Mouse (Mus musculus) limb, embryonic 13.5 days (tissue): Measurements from ENCODE around the gene Fam131b. TPM values are rescaled to one million over a fixed set of nuclear protein-coding genes. Genes with fewer than 3 reads are reported as not detected.

Source experiments
- ATAC-seq: fragments of 200-750 bp; cut with Nextera tagmentation; 2 replicates; pipeline ENCODE4 v1.8.0; 2017; ENCODE audit warnings: low read depth, moderate number of reproducible peaks, moderate TSS enrichment; ENCODE audit not compliant: low FRiP score
- H3K27ac ChIP-seq: fragments of 300-500 bp; sonication (generic); 2 replicates; pipeline ENCODE4 v1.5.1; 2015; ENCODE audit warnings: inconsistent platforms, mild to moderate bottlenecking, moderate library complexity
- H3K27me3 ChIP-seq: fragments of 300-500 bp; sonication (generic); 2 replicates; pipeline ENCODE4 v1.6.1; 2015; ENCODE audit warnings: mild to moderate bottlenecking, inconsistent platforms
- H3K36me3 ChIP-seq: fragments of 300-500 bp; sonication (generic); 2 replicates; pipeline ENCODE4 v1.6.1; 2015; ENCODE audit warnings: inconsistent platforms, mild to moderate bottlenecking, moderate library complexity
- H3K4me1 ChIP-seq: fragments of 300-500 bp; sonication (generic); 2 replicates; pipeline ENCODE4 v1.6.1; 2015; ENCODE audit warnings: inconsistent platforms
- H3K4me2 ChIP-seq: fragments of 300-500 bp; sonication (generic); replicated peaks from 2 replicates; pipeline ENCODE4 v1.6.1; 2015; ENCODE audit warnings: inconsistent platforms, mild to moderate bottlenecking, moderate library complexity
- H3K4me3 ChIP-seq: fragments of 300-500 bp; sonication (generic); 2 replicates; pipeline ENCODE4 v1.5.1; 2015; ENCODE audit warnings: moderate library complexity, mild to moderate bottlenecking, inconsistent platforms
- H3K9ac ChIP-seq: fragments of 300-500 bp; sonication (generic); 2 replicates; pipeline ENCODE4 v1.6.1; 2015; ENCODE audit warnings: mild to moderate bottlenecking, inconsistent platforms
- H3K9me3 ChIP-seq: fragments of 300-500 bp; sonication (generic); 2 replicates; pipeline ENCODE4 v1.6.1; 2016; ENCODE audit warnings: inconsistent platforms
- WGBS: fragments of 180-500 bp; shearing (Covaris S2); methylation state at CpG from one replicate; pipeline ENCODE4 v1.1.7; 2015; 5-methylcytosine and 5-hydroxymethylcytosine counted together
- polyA plus RNA-seq: library from polyadenylated mRNA; unstranded; fragments of >200 nt; fragmentation: Nextera tagmentation; extraction: Ambion mirVana; gene quantifications from 2 replicates; pipeline ENCODE4 v1.2.1, GENCODE M21; 2015

The Fam131b gene
- polyA plus RNA-seq, 1 experiment from 2014 or later: 0.56 TPM

DNA sequence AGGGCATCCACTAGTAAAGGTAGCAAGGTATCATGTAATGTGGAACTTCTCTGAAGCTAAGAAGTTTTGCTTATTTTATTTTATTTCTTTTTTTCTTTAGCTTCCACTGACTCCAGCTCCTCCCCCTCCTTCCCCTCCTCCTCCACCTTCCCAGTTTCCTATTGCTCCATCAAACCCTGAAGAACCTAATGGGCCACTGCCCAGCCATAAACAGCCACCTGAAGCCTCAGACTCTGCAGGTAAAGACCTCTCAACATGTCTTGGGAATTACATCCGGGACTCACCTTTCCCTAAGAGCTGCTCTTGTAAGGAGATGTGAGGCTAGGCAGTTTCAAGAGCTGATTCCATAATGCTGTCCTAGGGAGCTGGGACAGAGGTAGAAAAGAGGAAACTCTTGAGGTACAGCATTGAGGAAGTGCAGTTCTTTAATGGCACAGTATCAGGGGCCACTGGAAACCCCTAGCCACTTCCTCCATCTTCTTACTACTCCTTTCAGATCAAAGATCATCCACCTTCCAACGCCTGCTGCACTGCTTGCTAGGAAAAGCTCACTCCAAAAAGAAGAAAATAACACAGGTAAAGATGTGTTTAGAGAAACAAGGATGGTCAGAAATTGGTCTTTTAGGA lies 13.9 kb downstream of the Fam131b start:
- Histone ChIP-seq H3K27me3 (no peaks in the 10 kb centered on the region), H3K27ac (no peak overlapping the region), H3K9ac (no peak overlapping the region), H3K36me3 (peaks cover 13% of the 10 kb centered on the region), H3K4me2 (no peak overlapping the region), H3K4me1 (no peaks in the 10 kb centered on the region), H3K9me3 (no peaks in the 10 kb centered on the region), H3K4me3 (no peak overlapping the region)
- WGBS: 85% methylated on average over 2 of the region's 2 CpGs
- no peak for ATAC-seq

GRCm38 (mm10) chr6:42309816-42310378 lies 14.5 kb downstream of the Fam131b start:
- no peak overlapping the region for H3K9ac ChIP-seq
- 45% methylated on average over 8 of the region's 8 CpGs for WGBS
- H3K4me3 ChIP-seq: no peak overlapping the region
- H3K4me1 ChIP-seq: no peaks in the 10 kb centered on the region
- no peak overlapping the region for H3K27ac ChIP-seq
- no peaks in the 10 kb centered on the region for H3K9me3 ChIP-seq
- no peaks in the 10 kb centered on the region for H3K27me3 ChIP-seq
- H3K4me2 ChIP-seq: no peak overlapping the region
- H3K36me3 ChIP-seq: peaks cover 13% of the 10 kb centered on the region
- no peak for ATAC-seq

DNA sequence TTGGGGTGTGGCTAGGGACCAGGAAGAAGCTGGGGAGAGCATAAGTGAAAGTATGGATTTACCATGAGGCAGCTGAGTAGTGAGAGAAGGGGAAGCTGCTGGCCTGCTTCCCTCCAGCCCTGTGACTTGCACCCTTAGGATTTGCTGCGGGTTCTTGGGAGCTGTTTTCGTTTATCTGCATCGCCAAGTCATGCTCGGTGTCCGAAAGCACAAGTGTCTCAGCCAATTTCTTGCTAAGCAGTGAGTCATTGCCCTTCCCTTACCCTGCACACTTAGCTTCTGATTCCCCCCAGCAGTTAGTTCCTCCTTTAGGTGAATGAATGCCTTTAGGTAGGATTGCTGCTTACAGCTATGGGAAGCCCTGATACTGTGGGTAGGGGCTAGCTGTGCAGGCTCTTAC lies 25.1 kb downstream of the Fam131b start:
- H3K27ac ChIP-seq: no peak overlapping the region

GRCm38 (mm10) chr6:42295549-42296094 lies 28.8 kb downstream of the Fam131b start:
- H3K36me3 ChIP-seq: 0 out of 2 replicates have a peak, but pooled peaks cover 2% of the 10 kb centered on the region
- no peak overlapping the region for H3K9ac ChIP-seq
- no peak overlapping the region for H3K4me2 ChIP-seq
- no peaks in the 10 kb centered on the region for H3K4me1 ChIP-seq
- no peak for ATAC-seq
- H3K27ac ChIP-seq: no peak overlapping the region
- H3K27me3 ChIP-seq: no peaks in the 10 kb centered on the region
- 60% methylated on average over 3 of the region's 3 CpGs for WGBS
- H3K9me3 ChIP-seq: no peaks in the 10 kb centered on the region
- no peak overlapping the region for H3K4me3 ChIP-seq

More for the DNA sequence above, 25.1 kb downstream of the Fam131b start:
- Histone ChIP-seq H3K36me3 (no peaks in the 10 kb centered on the region), H3K4me1 (no peaks in the 10 kb centered on the region), H3K4me2 (no peak overlapping the region), H3K4me3 (no peak overlapping the region), H3K9me3 (no peaks in the 10 kb centered on the region), H3K27me3 (no peaks in the 10 kb centered on the region), H3K9ac (no peak overlapping the region)
- 97% methylated on average over 5 of the region's 5 CpGs for WGBS
- ATAC-seq: no peak

GRCm38 (mm10) chr6:42293327-42293726 lies 31.1 kb downstream of the Fam131b start:
- no peaks in the 10 kb centered on the region for H3K9me3 ChIP-seq
- no peak overlapping the region for H3K9ac ChIP-seq
- 88% methylated on average over 6 of the region's 6 CpGs for WGBS
- ATAC-seq: no peak
- H3K27me3 ChIP-seq: no peaks in the 10 kb centered on the region
- H3K36me3 ChIP-seq: 0 out of 2 replicates have a peak, but pooled peaks cover 2% of the 10 kb centered on the region
- no peak overlapping the region for H3K4me3 ChIP-seq
- no peak overlapping the region for H3K4me2 ChIP-seq
- H3K4me1 ChIP-seq: no peaks in the 10 kb centered on the region
- no peak overlapping the region for H3K27ac ChIP-seq

- Histone ChIP-seq H3K9me3 (no peaks in the 10 kb centered on the region), H3K4me1 (peaks cover 3% of the 10 kb centered on the region; the same call in 1 of the 2 replicates), H3K27ac (no peak overlapping the region), H3K27me3 (no peaks in the 10 kb centered on the region), H3K36me3 (peaks cover 16% of the 10 kb centered on the region), H3K9ac (no peak overlapping the region), H3K4me2 (no peak overlapping the region), H3K4me3 (no peak overlapping the region)
- ATAC-seq: no peak
Observed at GRCm38 (mm10) chr6:42287562-42287961, 36.9 kb downstream of the Fam131b start.

GRCm38 (mm10) chr6:42286448-42286847 lies 38.0 kb downstream of the Fam131b start, which contains the start of gene Clcn1:
TSS of gene Clcn1 (plus strand) at chr6:42286685.
- 67% methylated on average over 4 of the region's 5 CpGs for WGBS
- no peak; the same call in 1 of the 2 replicates for ATAC-seq
- Histone ChIP-seq H3K27ac (no peak within 1 kb of the TSS; the same call in 1 of the 2 replicates), H3K9me3 (no peaks in the 10 kb centered on the region), H3K9ac (no peak within 1 kb of the TSS), H3K4me2 (no peak within 1 kb of the TSS), H3K4me1 (peaks cover 3% of the 10 kb centered on the region; the same call in 1 of the 2 replicates), H3K4me3 (no peak within 1 kb of the TSS), H3K27me3 (no peaks in the 10 kb centered on the region), H3K36me3 (peaks cover 25% of the 10 kb centered on the region)

- H3K36me3 ChIP-seq: peaks cover 57% of the 10 kb centered on the region
- peaks cover 3% of the 10 kb centered on the region; the same call in 1 of the 2 replicates for H3K4me1 ChIP-seq
- no peak overlapping the region for H3K4me3 ChIP-seq
- no peak overlapping the region for H3K27ac ChIP-seq
- WGBS: 72% methylated on average over 5 of the region's 5 CpGs
- H3K9me3 ChIP-seq: no peaks in the 10 kb centered on the region
- no peak overlapping the region for H3K9ac ChIP-seq
- no peak overlapping the region for H3K4me2 ChIP-seq
- H3K27me3 ChIP-seq: no peaks in the 10 kb centered on the region
- no peak for ATAC-seq
Observed at GRCm38 (mm10) chr6:42282865-42283528, 41.4 kb downstream of the Fam131b start.

DNA sequence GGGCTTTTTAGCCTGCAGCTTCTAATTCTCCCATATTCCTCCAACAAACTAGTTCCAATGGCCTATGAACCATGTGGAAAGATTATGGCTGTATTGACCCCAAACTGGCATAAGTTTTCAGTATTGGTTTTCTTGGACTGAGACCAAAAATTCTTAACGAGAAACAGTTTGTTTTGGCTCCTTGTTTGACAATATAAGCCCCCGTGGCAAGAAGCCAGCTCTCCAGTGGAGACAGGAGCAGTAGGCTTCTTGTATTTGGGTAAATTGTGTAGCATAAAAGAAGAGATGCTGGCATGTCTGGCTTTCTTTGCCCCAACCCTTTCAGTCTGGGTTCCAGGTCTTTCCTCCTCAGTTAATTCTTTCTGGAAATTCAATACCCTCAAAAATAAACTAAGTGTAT lies 48.3 kb downstream of the Fam131b start:
- H3K4me1 ChIP-seq: no peaks in the 10 kb centered on the region
- no peak overlapping the region for H3K4me2 ChIP-seq
- no peak overlapping the region for H3K27ac ChIP-seq
- H3K36me3 ChIP-seq: peaks cover 87% of the 10 kb centered on the region
- no peak for ATAC-seq
- H3K4me3 ChIP-seq: no peak overlapping the region
- WGBS: 29% methylated on average over 2 of the region's 2 CpGs
- H3K27me3 ChIP-seq: no peaks in the 10 kb centered on the region
- H3K9ac ChIP-seq: no peak overlapping the region
- H3K9me3 ChIP-seq: no peaks in the 10 kb centered on the region

- ATAC-seq: no peak
- Histone ChIP-seq H3K27ac (no peak overlapping the region), H3K9ac (no peak overlapping the region), H3K9me3 (no peaks in the 10 kb centered on the region), H3K4me2 (no peak overlapping the region), H3K36me3 (peaks cover 74% of the 10 kb centered on the region), H3K4me3 (no peak overlapping the region), H3K27me3 (no peaks in the 10 kb centered on the region), H3K4me1 (peaks cover 6% of the 10 kb centered on the region)
Observed at GRCm38 (mm10) chr6:42270817-42271216, 53.6 kb downstream of the Fam131b start.

DNA sequence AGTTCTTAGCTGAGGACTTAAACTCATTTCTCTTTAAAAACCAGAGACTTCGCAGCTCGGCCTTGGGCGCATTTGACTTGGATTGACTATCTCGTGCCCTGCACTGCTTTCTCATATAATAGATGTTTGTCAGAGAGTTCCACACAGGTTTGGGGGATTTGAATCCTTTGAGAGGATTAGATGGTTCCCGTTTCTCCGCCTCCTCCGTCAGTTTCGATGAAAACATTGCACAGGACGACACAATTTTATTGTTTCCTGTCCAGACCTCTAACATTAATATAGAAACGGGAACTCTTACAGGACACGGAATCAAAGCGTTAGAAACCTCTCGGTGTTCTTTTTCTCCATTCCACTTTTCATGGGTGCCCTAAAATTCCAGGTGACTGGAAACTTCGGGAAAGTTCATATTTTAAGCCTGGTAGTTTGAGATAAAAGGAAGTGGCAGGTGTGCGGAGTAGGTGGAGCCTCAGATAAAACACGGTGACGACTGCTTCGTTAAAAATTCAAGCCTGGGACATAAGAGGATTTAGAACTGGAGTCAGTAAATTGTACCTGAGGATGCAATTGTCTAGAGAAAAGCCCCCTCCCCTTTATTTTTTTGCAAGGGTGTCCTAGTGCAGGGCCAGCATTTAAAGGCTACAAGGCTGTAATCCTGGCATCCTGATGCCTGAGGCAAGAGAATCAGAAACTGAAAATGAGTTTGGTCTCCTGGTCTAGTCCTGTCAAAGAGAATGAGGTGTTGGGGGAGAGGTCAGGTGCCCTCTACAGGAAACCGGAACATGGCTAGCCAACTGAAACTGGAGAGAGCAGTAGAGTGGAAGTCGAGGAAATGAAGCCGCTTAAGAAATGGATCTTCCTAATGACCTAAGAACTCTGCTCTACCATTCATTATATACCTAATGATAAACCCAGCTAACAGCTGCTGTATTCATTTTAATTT lies 58.8 kb downstream of the Fam131b start:
- peaks cover 9% of the 10 kb centered on the region for H3K4me1 ChIP-seq
- H3K9ac ChIP-seq: peak overlapping the region; percentile 96
- H3K36me3 ChIP-seq: peaks cover 34% of the 10 kb centered on the region
- under 1% methylated on average over 21 of the region's 21 CpGs for WGBS
- ATAC-seq: no peak
- peak overlapping the region; percentile 85 for H3K4me3 ChIP-seq
- peak overlapping the region; percentile 89 for H3K27ac ChIP-seq
- peak overlapping the region; percentile 72 for H3K4me2 ChIP-seq
- H3K9me3 ChIP-seq: no peaks in the 10 kb centered on the region
- H3K27me3 ChIP-seq: no peaks in the 10 kb centered on the region
